Mouse (Mus musculus): ENCODE results near the gene Npsr1.

DNA sequence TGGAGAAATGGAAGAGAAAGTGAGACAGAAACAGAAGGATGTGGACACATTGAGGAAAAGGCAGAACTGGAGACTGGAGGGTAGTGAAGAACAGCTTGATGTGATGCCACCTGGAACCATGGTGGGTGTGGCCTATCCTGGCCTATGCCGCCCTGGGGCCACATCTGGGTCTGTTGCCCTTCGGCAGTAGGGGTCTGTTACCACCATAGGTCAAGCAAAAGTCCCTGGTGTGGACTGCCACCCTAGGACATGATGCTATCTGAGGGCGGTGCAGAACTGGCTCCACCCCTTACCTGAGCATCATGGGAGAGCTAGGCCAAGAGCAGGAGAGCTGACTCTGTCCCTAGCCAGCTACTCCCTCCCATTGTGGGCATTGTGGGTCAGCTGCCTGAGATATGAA, 253.6 kb downstream of the Npsr1 start:
- TF ChIP-seq POLR2A (IDR thresholded peaks at IDR 0.05; ENCODE audit: low read depth, low read length) (no peak), CTCF (conservative IDR thresholded peaks at IDR 0.05; ENCODE audit: insufficient read depth, insufficient read length, low read depth, low read length) (no peak)

Data from kidney, adult 2 months (tissue).